Mouse (Mus musculus) liver, embryonic 16.5 days (tissue): ENCODE measurements around the gene Scarf1. TPM values are rescaled to one million over a fixed set of nuclear protein-coding genes. Genes with fewer than 3 reads are reported as not detected.

Experiments used
- ATAC-seq: fragments of 200-750 bp; cut with Nextera tagmentation; 2 replicates; pipeline ENCODE4 v1.8.0; 2017; ENCODE audit warnings: low read depth, mild to moderate bottlenecking, moderate number of reproducible peaks, moderate library complexity
- H3K27ac ChIP-seq: fragments of 300-500 bp; sonication (generic); 2 replicates; pipeline ENCODE4 v1.5.1; 2014; ENCODE audit warnings: mild to moderate bottlenecking, low read length
- H3K27me3 ChIP-seq: fragments of 300-500 bp; sonication (generic); 2 replicates; pipeline ENCODE4 v1.6.1; 2014; ENCODE audit warnings: low read depth, low read length, mixed read lengths; ENCODE audit not compliant: control insufficient read depth, insufficient read depth
- H3K36me3 ChIP-seq: fragments of 300-500 bp; sonication (generic); 2 replicates; pipeline ENCODE4 v1.6.1; 2014; ENCODE audit warnings: mild to moderate bottlenecking; ENCODE audit not compliant: control insufficient read depth, insufficient read depth
- H3K4me1 ChIP-seq: fragments of 300-500 bp; sonication (generic); 2 replicates; pipeline ENCODE4 v1.6.1; 2014; ENCODE audit warnings: low read depth, low read length, mixed read lengths; ENCODE audit not compliant: control insufficient read depth
- H3K4me2 ChIP-seq: fragments of 300-500 bp; sonication (generic); 2 replicates; pipeline ENCODE4 v1.6.1; 2014; ENCODE audit warnings: low read depth, low read length, mixed read lengths
- H3K4me3 ChIP-seq: fragments of 300-500 bp; sonication (generic); 2 replicates; pipeline ENCODE4 v1.5.1; 2014; ENCODE audit warnings: low read depth, mild to moderate bottlenecking, low read length
- H3K9ac ChIP-seq: fragments of 300-500 bp; sonication (generic); 2 replicates; pipeline ENCODE4 v1.6.1; 2014; ENCODE audit warnings: low read depth, low read length
- H3K9me3 ChIP-seq: fragments of 300-500 bp; sonication (generic); replicated peaks from 2 replicates; pipeline ENCODE4 v1.6.1; 2016; ENCODE audit warnings: low read length; ENCODE audit not compliant: control insufficient read depth
- WGBS: fragments of 180-500 bp; shearing (Covaris S2); extraction: QIAGEN DNeasy Blood & Tissue Kit; methylation state at CpG from one replicate; pipeline ENCODE4 v1.1.7; 2014; ENCODE audit not compliant: insufficient replicate concordance; 5-methylcytosine and 5-hydroxymethylcytosine counted together
- microRNA counts: library from miRNA; unstranded; fragments of <30 nt; microRNA quantifications from one replicate; lab custom pipeline; 2016
- microRNA-seq: library from miRNA; unstranded; fragments of <30 nt; microRNA quantifications from one replicate; pipeline ENCODE4, GENCODE M21; 2016
- polyA plus RNA-seq: library from polyadenylated mRNA; unstranded; fragments of >200 nt; fragmentation: Nextera tagmentation; extraction: Ambion mirVana; gene quantifications from 2 replicates; pipeline ENCODE4 v1.2.1, GENCODE M21; 2015

Gene Scarf1
- polyA plus RNA-seq, 1 experiment from 2014 or later, result 3.4 TPM

GRCm38 (mm10) chr11:75571126-75571990 is 58.0 kb downstream of the Scarf1 start:
- no peaks in the 10 kb centered on the region for H3K27me3 ChIP-seq
- ATAC-seq, result peak; percentile 33
- H3K27ac ChIP-seq, result no peak overlapping the region
- no peaks in the 10 kb centered on the region for H3K9me3 ChIP-seq
- H3K4me1 ChIP-seq, result peaks cover 17% of the 10 kb centered on the region
- 31% methylated on average over 12 of the region's 14 CpGs for WGBS
- no peak overlapping the region for H3K4me2 ChIP-seq
- H3K9ac ChIP-seq, result no peak overlapping the region
- no peak overlapping the region for H3K4me3 ChIP-seq
- no peaks in the 10 kb centered on the region; the same call in 1 of the 2 replicates for H3K36me3 ChIP-seq

- Histone ChIP-seq H3K4me2 (no peak overlapping the region), H3K9ac (no peak overlapping the region; the same call in 1 of the 2 replicates), H3K27ac (peak overlapping the region; percentile 38; the same call in 1 of the 2 replicates)
Measured at GRCm38 (mm10) chr11:75572301-75572791, 59.0 kb downstream of the Scarf1 start.

GRCm38 (mm10) chr11:75572854-75573650 is 59.7 kb downstream of the Scarf1 start:
- no peak overlapping the region for H3K4me3 ChIP-seq
- WGBS, result 7% methylated on average over 12 of the region's 12 CpGs
- no peaks in the 10 kb centered on the region for H3K9me3 ChIP-seq
- peaks cover 9% of the 10 kb centered on the region for H3K4me1 ChIP-seq
- ATAC-seq, result peak; percentile 77
- no peak overlapping the region; the same call in 1 of the 2 replicates for H3K9ac ChIP-seq
- no peak overlapping the region; the same call in 1 of the 2 replicates for H3K4me2 ChIP-seq
- peak overlapping the region; percentile 38; the same call in 1 of the 2 replicates for H3K27ac ChIP-seq
- H3K27me3 ChIP-seq, result no peaks in the 10 kb centered on the region
- no peaks in the 10 kb centered on the region; the same call in 1 of the 2 replicates for H3K36me3 ChIP-seq

More at GRCm38 (mm10) chr11:75572301-75572791, 59.0 kb downstream of the Scarf1 start:
- Histone ChIP-seq H3K27me3 (no peaks in the 10 kb centered on the region), H3K4me3 (no peak overlapping the region), H3K36me3 (no peaks in the 10 kb centered on the region; the same call in 1 of the 2 replicates), H3K4me1 (peaks cover 15% of the 10 kb centered on the region), H3K9me3 (no peaks in the 10 kb centered on the region)
- WGBS, result 17% methylated on average over 10 of the region's 10 CpGs
- ATAC-seq, result no peak

- peaks cover 9% of the 10 kb centered on the region for H3K4me1 ChIP-seq
- H3K4me2 ChIP-seq, result no peak overlapping the region
- no peak overlapping the region for H3K27ac ChIP-seq
- H3K9ac ChIP-seq, result no peak overlapping the region
- H3K9me3 ChIP-seq, result no peaks in the 10 kb centered on the region
- H3K4me3 ChIP-seq, result no peak overlapping the region
- 68% methylated on average over 5 of the region's 5 CpGs for WGBS
- no peaks in the 10 kb centered on the region for H3K36me3 ChIP-seq
- no peak for ATAC-seq
- H3K27me3 ChIP-seq, result no peaks in the 10 kb centered on the region
Measured at GRCm38 (mm10) chr11:75574378-75575123, 61.2 kb downstream of the Scarf1 start.

- Histone ChIP-seq H3K4me1 (peaks cover 9% of the 10 kb centered on the region), H3K36me3 (no peaks in the 10 kb centered on the region), H3K4me3 (no peak overlapping the region), H3K9me3 (no peaks in the 10 kb centered on the region), H3K9ac (no peak overlapping the region), H3K4me2 (no peak overlapping the region), H3K27me3 (no peaks in the 10 kb centered on the region), H3K27ac (no peak overlapping the region)
- no peak for ATAC-seq
- WGBS, result 28% methylated on average over 9 of the region's 9 CpGs
Measured at GRCm38 (mm10) chr11:75575560-75576123, 62.3 kb downstream of the Scarf1 start.

MicroRNAs encoded within 50 kb of the gene (microRNA counts, 519-probe panel; counts per million panel counts)
- 3,982 counts per million, percentile 96 among the panel's probes with 10 or more counts for microRNA mmu-miR-22 (lab: Ali Mortazavi, UCI)

Small RNA genes lying within 50 kb of the gene (microRNA-seq; reads per million reads assigned to microRNA genes)
- gene Mir22 (21,273 reads per million, percentile 96 among the genes with 10 or more reads in this experiment), gene Mir3971 (not detected)

Other genes starting within 250 kb of the Scarf1 start
- gene Rpa1, start 165.2 kb upstream of the Scarf1 start, polyA plus RNA-seq, result 78.6 and 82.2 TPM in 2 replicates
- 4.0 and 4.6 TPM in 2 replicates for gene Smyd4, start 165.1 kb upstream of the Scarf1 start, polyA plus RNA-seq
- gene Serpinf1, start 90.8 kb upstream of the Scarf1 start, polyA plus RNA-seq, result 363 and 402 TPM in 2 replicates
- 753 and 817 TPM in 2 replicates for gene Serpinf2, start 73.9 kb upstream of the Scarf1 start, polyA plus RNA-seq
- gene Wdr81, start 58.8 kb upstream of the Scarf1 start, polyA plus RNA-seq, result 22.6 and 24.9 TPM in 2 replicates
- 19.6 and 20.4 TPM in 2 replicates for gene Tlcd2, start 51.8 kb upstream of the Scarf1 start, polyA plus RNA-seq
- 24.1 and 25.3 TPM in 2 replicates for gene Prpf8, start 26.7 kb upstream of the Scarf1 start, polyA plus RNA-seq
- gene Rilp, start 3.4 kb upstream of the Scarf1 start, polyA plus RNA-seq, result 3.8 and 4.7 TPM in 2 replicates
- 4.4 and 4.5 TPM in 2 replicates for gene Slc43a2, start 18.2 kb downstream of the Scarf1 start, polyA plus RNA-seq
- gene Pitpna, start 74.6 kb downstream of the Scarf1 start, polyA plus RNA-seq, result 23.8 and 25.4 TPM in 2 replicates
- 15.8 and 17.9 TPM in 2 replicates for gene Inpp5k, start 117.4 kb downstream of the Scarf1 start, polyA plus RNA-seq
- 21.0 and 24.1 TPM in 2 replicates for gene Myo1c, start 137.0 kb downstream of the Scarf1 start, polyA plus RNA-seq
- gene Crk, start 165.7 kb downstream of the Scarf1 start, polyA plus RNA-seq, result 30.4 and 32.6 TPM in 2 replicates
- gene Ywhae, start 219.3 kb downstream of the Scarf1 start, polyA plus RNA-seq, result 192 and 206 TPM in 2 replicates